Mouse (Mus musculus) adrenal gland (tissue): Measurements from ENCODE around the gene Sag.
"Not testable (repeated sequence)": the region's sequence is repeated elsewhere in the genome, so short reads cannot be mapped to it uniquely, and the experiment has no call there.

ENCODE experiments used
- intact Hi-C: fragments of 180-260 bp; cut with DNase I; formaldehyde crosslinking; loops from one replicate; pipeline ENCODE4 v1.15.1; 2025

The Sag gene

GRCm38 (mm10) chr1:87813155-87813554 lies 9.7 kb downstream of the Sag start:
- intact Hi-C loops: no loop called here

- intact Hi-C loops: no loop called here
Measured at GRCm38 (mm10) chr1:87813681-87814080, 10.2 kb downstream of the Sag start.

GRCm38 (mm10) chr1:87824420-87824995 lies 21.0 kb downstream of the Sag start:
- intact Hi-C loops: no loop called here

GRCm38 (mm10) chr1:87825281-87825680 lies 21.8 kb downstream of the Sag start:
- intact Hi-C loops: no loop called here

- intact Hi-C loops: no loop called here
Measured at GRCm38 (mm10) chr1:87825991-87826390, 22.5 kb downstream of the Sag start.

- intact Hi-C loops: no loop called here
Measured at GRCm38 (mm10) chr1:87826474-87826873, 23.0 kb downstream of the Sag start.

- intact Hi-C loops: not testable (repeated sequence)
Measured at GRCm38 (mm10) chr1:87827476-87827875, 24.0 kb downstream of the Sag start.

GRCm38 (mm10) chr1:87828185-87828584 lies 24.7 kb downstream of the Sag start:
- intact Hi-C loops: no loop called here

- intact Hi-C loops: no loop called here
Measured at GRCm38 (mm10) chr1:87828926-87829580, 25.6 kb downstream of the Sag start.

- intact Hi-C loops: no loop called here
Measured at GRCm38 (mm10) chr1:87829621-87830211, 26.2 kb downstream of the Sag start.

- intact Hi-C loops: no loop called here
Measured at GRCm38 (mm10) chr1:87836453-87836852, 33.0 kb downstream of the Sag start.

- intact Hi-C loops: no loop called here
Measured at GRCm38 (mm10) chr1:87837018-87837417, 33.5 kb downstream of the Sag start.

- intact Hi-C loops: no loop called here
Measured at GRCm38 (mm10) chr1:87840411-87841208, 37.1 kb downstream of the Sag start.

- intact Hi-C loops: no loop called here
Measured at GRCm38 (mm10) chr1:87846801-87847474, 43.5 kb downstream of the Sag start.

GRCm38 (mm10) chr1:87847475-87848168 lies 44.1 kb downstream of the Sag start:
- intact Hi-C loops: no loop called here

GRCm38 (mm10) chr1:87848237-87848996 lies 44.9 kb downstream of the Sag start:
- intact Hi-C loops: no loop called here

- intact Hi-C loops: no loop called here
Measured at GRCm38 (mm10) chr1:87849278-87849677, 45.8 kb downstream of the Sag start.

GRCm38 (mm10) chr1:87851344-87851743 lies 47.9 kb downstream of the Sag start:
- intact Hi-C loops: loop anchor here (5.0 kb wide), 1 partner anchor 54 kb away; no protein-coding TSS in a partner anchor

GRCm38 (mm10) chr1:87852081-87852790 lies 48.8 kb downstream of the Sag start:
- intact Hi-C loops: loop anchor here (5.0 kb wide), 1 partner anchor 55 kb away; no protein-coding TSS in a partner anchor
